Mouse (Mus musculus): ENCODE results near the gene Mdga2.

DNA sequence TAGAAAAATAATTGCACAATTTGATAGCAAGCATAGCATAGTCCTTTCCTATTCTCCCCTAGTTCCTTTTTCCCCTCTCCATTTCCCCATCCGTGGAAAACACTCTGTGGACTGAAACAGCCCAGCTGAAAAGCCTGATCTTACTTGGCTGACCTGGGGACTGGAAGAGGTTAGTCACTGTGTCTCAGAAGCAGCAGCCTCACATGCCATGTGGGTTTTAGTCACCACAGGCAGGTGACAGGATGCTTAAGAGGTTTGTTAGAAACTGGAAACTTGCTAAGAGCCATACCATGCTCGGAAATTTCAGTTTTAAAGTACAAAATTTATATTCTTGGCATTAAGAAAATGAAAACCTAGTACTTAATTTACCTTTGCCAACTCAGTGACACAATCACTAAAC lies 514.9 kb downstream of the Mdga2 start:
- TF ChIP-seq POLR2A (IDR thresholded peaks at IDR 0.05; ENCODE audit: control insufficient read depth, extremely low read depth, insufficient read depth, low read length, poor library complexity), result no peak
- TF ChIP-seq CTCF (IDR thresholded peaks at IDR 0.05; ENCODE audit: borderline replicate concordance, control insufficient read depth, extremely low read depth, insufficient read depth, low read length, poor library complexity), result no peak
